Mouse (Mus musculus) monocyte, adult 5-6 weeks (primary cell): ENCODE data around the gene Slc9a5. TPM values are rescaled to one million over a fixed set of nuclear protein-coding genes. Genes with fewer than 3 reads are reported as not detected.

Experiments
- ATAC-seq: fragments of 153-309, 156-312 bp; replicated peaks from 2 replicates; pipeline ENCODE4 v1.8.0; 2017; ENCODE audit warnings: mild to moderate bottlenecking; ENCODE audit not compliant: low TSS enrichment, insufficient number of reproducible peaks, severe bottlenecking, poor library complexity, low FRiP score
- total RNA-seq: library from RNA; stranded (forward); fragments of 200-1000, 200-491, 200-594 nt; gene quantifications from 3 replicates; pipeline ENCODE4 v1.2.3, GENCODE M21; 2017

The Slc9a5 gene
- total RNA-seq = 0.10 TPM in 1 of 3 replicates, not detected in the others

DNA sequence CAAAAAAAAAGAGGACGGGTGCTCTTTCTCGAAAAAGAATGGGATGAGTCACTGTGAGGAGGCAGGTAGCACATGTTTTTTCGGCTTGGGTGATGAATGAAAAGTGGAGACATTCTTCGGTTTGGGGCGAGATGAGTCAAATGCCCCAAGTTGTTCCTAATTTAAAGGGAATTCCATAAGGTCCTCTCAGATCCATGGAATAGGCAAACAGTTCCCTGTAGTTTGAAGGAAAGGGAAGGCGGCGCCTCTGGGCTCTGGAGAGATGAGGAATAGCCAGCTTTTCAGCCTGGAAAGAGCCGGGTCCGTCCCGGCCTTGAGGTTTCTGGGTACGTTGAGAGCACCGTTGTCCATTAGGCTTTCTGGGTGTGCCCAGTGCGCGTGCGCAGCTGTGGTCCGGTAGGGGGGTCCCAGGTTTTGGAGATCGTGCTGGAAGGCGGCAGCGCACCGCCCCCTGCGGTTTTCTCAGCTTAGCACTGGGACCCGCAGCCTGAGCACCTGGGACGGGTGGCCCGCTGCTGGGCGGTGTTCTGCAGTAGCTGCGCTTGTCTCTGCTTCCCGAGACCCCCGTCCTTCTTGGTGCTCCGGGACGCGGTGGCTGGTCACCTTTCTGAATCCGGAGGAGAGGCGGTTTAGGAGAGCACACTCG, at the start of gene Slc9a5:
Slc9a5 (plus strand) TSS at position 394 of the 646 bp plus-strand sequence.
- ATAC-seq = no peak

- ATAC-seq = no peak
These were observed 48.7 kb upstream of the Slc9a5 start for GRCm38 (mm10) chr8:105299962-105300361.

DNA sequence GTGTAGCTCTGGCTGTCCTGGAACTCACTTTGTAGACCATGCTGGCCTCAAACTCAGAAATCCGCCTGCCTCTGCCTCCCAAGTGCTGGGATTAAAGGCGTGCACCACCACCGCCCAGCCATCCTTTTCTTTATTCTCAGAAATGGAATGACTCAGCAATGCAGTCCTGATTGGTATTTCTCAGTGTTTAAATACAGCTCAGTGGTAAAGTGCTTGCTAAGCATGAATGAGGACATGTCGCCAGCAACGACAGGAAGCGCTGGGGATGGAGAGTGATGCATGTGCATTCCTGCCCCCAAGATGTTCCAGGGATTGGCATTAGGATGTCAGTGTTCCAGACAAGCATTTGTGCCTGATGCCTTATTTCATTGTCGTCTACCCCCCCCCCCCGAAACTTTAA, 45.2 kb upstream of the Slc9a5 start:
- no peak for ATAC-seq

DNA sequence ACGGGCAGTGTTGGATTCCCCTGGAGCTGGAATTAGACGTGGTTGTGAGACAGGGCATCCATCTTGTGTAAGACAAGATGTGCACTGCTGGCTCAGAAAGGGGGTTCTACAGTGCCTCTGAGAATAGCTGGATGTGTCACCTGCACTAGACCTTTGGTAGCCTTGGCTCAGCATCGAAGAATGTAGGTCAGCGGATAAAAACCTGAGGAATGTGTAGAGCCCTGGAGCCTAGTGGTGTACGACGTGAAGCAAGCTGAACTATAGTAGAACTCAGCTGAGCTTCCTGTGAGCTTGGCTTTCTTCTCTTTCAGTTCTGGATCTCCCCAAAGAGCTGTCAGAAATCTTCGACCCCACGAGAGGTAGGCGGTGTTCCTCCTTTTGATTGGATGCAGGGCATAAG, 44.8 kb upstream of the Slc9a5 start:
- ATAC-seq = no peak

- no peak for ATAC-seq
These were observed 44.1 kb upstream of the Slc9a5 start for GRCm38 (mm10) chr8:105304325-105305210.

GRCm38 (mm10) chr8:105305211-105306145, 43.2 kb upstream of the Slc9a5 start, which contains the start of gene Elmo3:
Gene Elmo3 (plus strand): TSS chr8:105305601.
- ATAC-seq = no peak

GRCm38 (mm10) chr8:105306146-105306691, 42.4 kb upstream of the Slc9a5 start:
- no peak for ATAC-seq

DNA sequence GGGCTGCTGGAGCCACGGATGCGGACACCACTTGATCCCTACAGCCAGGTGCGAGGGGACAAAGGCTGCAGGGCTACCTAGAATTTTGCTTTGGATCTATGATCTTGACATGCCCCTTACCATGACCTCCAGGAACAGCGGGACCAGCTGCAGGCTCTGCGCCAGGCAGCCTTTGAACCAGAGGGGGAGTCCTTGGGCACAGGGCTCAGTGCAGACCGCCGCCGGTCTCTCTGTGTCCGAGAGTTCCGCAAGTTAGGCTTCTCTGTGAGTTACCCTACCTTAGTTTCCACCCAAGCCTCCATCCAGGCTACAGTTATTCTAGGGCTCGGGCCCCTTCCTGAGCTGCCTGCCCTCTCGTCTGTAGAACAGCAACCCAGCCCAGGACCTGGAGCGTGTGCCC, 41.0 kb upstream of the Slc9a5 start:
- no peak for ATAC-seq

GRCm38 (mm10) chr8:105308428-105308827, 40.2 kb upstream of the Slc9a5 start:
- ATAC-seq = no peak

DNA sequence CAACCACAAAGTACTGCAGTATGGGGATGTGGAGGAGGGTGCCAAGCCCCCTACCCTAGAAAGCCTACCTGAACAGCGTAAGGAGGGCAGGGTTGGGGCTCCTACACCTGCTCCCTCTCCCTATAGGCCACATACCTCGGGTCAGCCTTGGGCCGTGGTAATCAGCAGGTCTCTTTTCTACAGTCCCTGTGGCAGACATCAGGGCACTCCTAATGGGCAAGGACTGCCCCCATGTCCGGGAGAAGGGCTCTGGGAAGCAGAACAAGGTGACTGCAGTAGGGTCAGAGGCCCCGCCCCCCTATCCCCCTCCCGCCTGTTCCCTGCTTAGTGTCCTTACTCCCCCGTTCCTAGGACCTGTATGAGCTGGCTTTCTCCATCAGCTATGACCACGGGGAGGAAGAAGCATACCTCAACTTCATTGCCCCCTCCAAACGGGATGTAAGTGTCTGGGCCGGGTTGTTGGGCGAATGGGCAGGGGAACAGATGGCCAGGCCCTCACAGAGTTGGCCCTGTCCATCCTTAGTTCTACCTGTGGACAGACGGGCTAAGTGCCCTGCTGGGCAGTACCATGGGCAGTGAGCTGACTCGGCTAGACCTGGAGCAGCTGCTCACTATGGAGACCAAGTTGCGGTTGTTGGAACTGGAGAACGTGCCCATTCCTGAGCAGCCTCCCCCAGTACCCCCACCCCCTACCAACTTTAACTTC, 39.3 kb upstream of the Slc9a5 start:
- no peak for ATAC-seq

- no peak for ATAC-seq
These were observed 38.5 kb upstream of the Slc9a5 start for GRCm38 (mm10) chr8:105310118-105310517.

GRCm38 (mm10) chr8:105311718-105312117, 36.9 kb upstream of the Slc9a5 start:
- no peak for ATAC-seq

DNA sequence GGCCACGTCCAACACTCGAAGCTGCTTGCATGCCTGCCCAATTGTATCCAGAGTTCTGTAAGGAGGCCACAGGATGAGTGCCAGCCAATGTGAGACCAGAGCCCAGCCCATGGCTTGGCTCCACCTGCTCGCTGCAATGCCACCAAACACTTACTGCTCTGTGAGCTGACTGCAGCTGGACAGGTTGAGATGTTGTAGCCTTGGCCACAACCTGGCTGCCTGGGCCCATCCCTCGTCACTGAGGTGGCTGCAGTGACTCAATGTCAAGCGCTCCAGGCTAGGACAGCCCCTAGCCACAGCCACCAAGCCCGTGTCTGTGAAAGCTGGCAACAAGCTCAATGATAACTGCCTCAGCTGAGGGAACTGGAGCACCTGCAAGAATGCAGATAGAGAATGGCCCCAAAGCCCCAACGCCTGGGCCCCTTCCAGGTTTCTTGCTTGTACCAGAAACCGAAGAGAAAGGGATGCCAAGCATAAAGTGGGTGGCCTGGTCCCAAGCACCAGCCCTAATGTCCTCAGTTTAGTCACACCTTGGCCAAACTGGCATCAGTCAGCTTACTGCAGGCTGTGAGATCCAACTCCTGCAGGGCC, 35.7 kb upstream of the Slc9a5 start:
- ATAC-seq = no peak

DNA sequence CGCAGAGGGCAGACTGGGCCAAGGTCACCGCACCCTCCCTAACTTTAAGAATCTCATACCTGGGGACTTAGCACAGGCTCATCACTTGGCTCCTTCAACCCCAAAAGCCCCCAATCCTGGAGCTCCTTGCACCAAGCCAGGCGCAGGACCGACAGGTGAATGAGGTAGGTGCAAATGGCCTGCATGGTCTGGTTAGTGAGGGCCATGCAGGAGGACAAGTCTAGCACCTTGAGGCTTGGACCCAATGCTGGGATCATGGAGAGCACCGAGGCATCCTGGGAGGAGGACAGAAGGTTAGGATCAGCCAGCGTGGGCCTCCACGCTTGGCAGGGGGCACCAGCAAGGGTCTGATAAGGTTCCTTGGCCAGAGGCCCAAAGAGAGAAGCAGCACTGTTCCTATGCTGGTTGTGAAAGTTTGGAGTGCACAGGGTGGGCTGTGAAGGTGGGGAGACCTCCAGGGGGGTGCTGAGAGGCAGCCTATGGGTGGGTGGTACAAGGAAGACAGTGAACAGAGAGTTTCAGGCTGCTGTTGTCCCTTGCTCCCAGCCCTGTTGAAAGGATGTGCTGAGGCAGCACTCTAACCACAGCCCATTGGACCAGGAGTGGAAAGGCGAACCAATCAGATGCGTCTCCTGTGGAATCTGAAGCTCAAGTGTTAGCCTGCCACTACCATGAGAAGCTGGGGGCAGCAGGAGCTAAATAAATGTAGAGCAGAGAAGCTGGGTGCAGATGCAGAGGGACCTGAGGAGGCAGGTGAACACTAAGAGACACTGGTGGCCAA, 34.8 kb upstream of the Slc9a5 start:
- no peak for ATAC-seq

GRCm38 (mm10) chr8:105315073-105315769, 33.4 kb upstream of the Slc9a5 start:
- ATAC-seq = no peak

DNA sequence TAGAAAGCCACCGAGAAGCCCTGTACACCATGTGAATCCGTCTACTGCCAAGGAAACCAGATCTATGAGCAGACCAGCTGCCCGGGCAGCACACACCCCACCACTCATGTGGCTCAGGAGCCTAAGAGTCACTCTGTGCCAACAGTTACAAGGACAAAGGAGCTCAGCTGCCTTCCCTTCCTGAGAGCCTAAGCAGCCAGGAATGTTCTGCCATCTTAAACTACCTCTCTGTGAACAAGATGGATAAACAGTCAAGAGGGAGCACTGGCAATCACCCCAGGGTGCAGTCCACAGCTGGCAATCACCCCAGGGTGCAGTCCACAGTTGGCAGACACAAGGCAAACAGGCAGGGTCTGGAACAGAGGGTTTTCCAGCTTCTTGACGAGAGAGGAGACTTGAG, 30.7 kb upstream of the Slc9a5 start:
- no peak for ATAC-seq
